Mouse (Mus musculus): ENCODE measurements around the gene Babam2. TPM values are rescaled to one million over a fixed set of nuclear protein-coding genes. Genes with fewer than 3 reads are reported as not detected.

Babam2 gene
- polyA plus RNA-seq, 1 experiment from 2014 or later: 35.4 TPM

DNA sequence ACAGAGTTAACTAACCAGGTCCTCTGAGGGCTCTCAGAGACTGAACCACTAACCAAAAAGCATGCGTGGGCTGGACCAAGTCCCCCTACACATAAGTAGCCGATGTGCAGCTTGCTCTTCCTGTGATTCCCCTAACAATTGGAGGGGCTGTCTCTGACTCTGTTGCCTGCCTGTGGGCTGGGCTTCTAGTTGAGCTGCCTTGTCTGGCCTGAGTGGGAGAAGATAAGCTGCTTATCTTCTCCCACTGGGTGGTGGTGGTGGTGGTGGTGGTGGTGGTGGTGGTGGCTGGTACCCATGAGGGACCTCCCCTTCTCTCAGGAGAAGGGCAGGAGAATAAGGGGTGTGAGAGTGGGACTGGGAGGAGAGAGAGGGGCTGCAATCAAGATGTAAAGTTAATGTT lies 11.4 kb upstream of the Babam2 start:
- no peak for ATAC-seq (ENCODE audit: insufficient number of reproducible peaks, insufficient read depth, low FRiP score, low TSS enrichment, low read depth)
- Histone ChIP-seq H3K4me2 (no peak overlapping the region), H3K27ac (no peak overlapping the region), H3K4me1 (replicated peaks) (no peaks in the 10 kb centered on the region), H3K27me3 (no peaks in the 10 kb centered on the region), H3K9ac (replicated peaks) (no peak overlapping the region), H3K36me3 (no peaks in the 10 kb centered on the region), H3K4me3 (replicated peaks) (no peak overlapping the region), H3K9me3 (no peaks in the 10 kb centered on the region)
- WGBS: 84% methylated on average over 2 of the region's 2 CpGs

GRCm38 (mm10) chr5:31687972-31688371 lies 9.5 kb upstream of the Babam2 start:
- Histone ChIP-seq H3K9me3 (no peaks in the 10 kb centered on the region), H3K4me2 (no peak overlapping the region), H3K9ac (replicated peaks) (no peak overlapping the region), H3K36me3 (no peaks in the 10 kb centered on the region), H3K4me3 (replicated peaks) (no peak overlapping the region), H3K27ac (no peak overlapping the region), H3K27me3 (no peaks in the 10 kb centered on the region), H3K4me1 (replicated peaks) (no peaks in the 10 kb centered on the region)
- no peak for ATAC-seq (ENCODE audit: insufficient number of reproducible peaks, insufficient read depth, low FRiP score, low TSS enrichment, low read depth)
- 90% methylated on average over 3 of the region's 3 CpGs for WGBS

DNA sequence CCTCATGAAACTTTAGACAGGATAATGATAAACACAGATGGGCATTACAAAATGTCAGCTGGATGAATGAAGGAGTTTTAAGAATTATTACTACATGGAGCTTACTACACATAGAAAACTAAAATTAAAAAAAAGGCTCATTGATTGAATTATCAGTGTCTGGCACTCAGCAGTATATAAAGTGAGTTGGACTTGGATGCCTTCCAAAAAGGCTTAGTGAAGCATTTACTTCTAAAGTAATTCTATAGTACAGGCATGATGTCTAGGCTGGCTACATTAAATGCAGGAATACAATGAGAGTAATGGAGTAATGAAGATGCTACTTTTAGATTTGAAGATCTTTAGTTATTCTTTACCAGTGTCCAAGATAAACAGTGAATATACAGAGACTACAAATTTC lies 4.3 kb upstream of the Babam2 start:
- Histone ChIP-seq H3K9ac (replicated peaks) (no peak overlapping the region), H3K36me3 (no peaks in the 10 kb centered on the region), H3K4me1 (replicated peaks) (no peaks in the 10 kb centered on the region; the same call in 1 of the 2 replicates), H3K4me3 (replicated peaks) (no peak overlapping the region), H3K27me3 (no peaks in the 10 kb centered on the region), H3K4me2 (no peak overlapping the region), H3K9me3 (no peaks in the 10 kb centered on the region), H3K27ac (no peak overlapping the region)
- ATAC-seq (ENCODE audit: insufficient number of reproducible peaks, insufficient read depth, low FRiP score, low TSS enrichment, low read depth): no peak

GRCm38 (mm10) chr5:31696971-31697643 lies 377 bp upstream of the Babam2 start, which contains the start of gene Rbks:
Gene Rbks (minus strand): TSS chr5:31697627.
- Histone ChIP-seq H3K9ac (replicated peaks) (peak within 1 kb of the TSS; percentile 79), H3K4me3 (replicated peaks) (peak within 1 kb of the TSS; percentile 76), H3K27me3 (no peaks in the 10 kb centered on the region), H3K36me3 (no peaks in the 10 kb centered on the region), H3K4me2 (peak within 1 kb of the TSS; percentile 74), H3K9me3 (no peaks in the 10 kb centered on the region), H3K27ac (peak within 1 kb of the TSS; percentile 87), H3K4me1 (replicated peaks) (no peaks in the 10 kb centered on the region; the same call in 1 of the 2 replicates)
- WGBS: 6% methylated on average over 18 of the region's 18 CpGs
- ATAC-seq (ENCODE audit: insufficient number of reproducible peaks, insufficient read depth, low FRiP score, low TSS enrichment, low read depth): peak; percentile 8; the same call in 1 of the 2 replicates

- no peaks in the 10 kb centered on the region; the same call in 1 of the 2 replicates for H3K4me1 ChIP-seq (replicated peaks)
- H3K27me3 ChIP-seq: no peaks in the 10 kb centered on the region
- peak; percentile 52 for ATAC-seq (ENCODE audit: insufficient number of reproducible peaks, insufficient read depth, low FRiP score, low TSS enrichment, low read depth)
- WGBS: 6% methylated on average over 16 of the region's 16 CpGs
- no peaks in the 10 kb centered on the region for H3K9me3 ChIP-seq
- no peaks in the 10 kb centered on the region; the same call in 1 of the 2 replicates for H3K36me3 ChIP-seq
- H3K4me3 ChIP-seq (replicated peaks): peak overlapping the region; percentile 76
- peak overlapping the region; percentile 79 for H3K9ac ChIP-seq (replicated peaks)
- peak overlapping the region; percentile 74 for H3K4me2 ChIP-seq
- H3K27ac ChIP-seq: peak overlapping the region; percentile 87
Observed at GRCm38 (mm10) chr5:31698297-31698726, 828 bp downstream of the Babam2 start.

DNA sequence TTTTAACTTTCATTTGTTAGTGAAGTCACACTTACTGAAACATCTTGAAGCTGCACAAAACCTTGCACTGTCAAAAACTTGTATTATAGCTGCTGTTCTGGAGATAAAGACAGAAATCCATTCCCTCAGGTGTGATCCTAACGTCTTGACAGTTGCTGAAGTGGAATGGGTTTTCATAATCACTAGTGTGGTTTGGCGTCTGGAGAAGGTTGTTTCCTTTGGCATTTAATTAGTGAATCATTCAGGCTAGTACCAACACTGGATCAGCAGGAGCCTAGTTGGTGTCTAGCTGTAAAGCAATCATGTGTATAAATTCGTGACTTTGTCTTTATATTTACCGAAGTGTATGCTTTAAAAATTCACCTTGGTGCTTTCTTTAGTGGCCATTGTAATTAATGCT lies 1.4 kb downstream of the Babam2 start:
- Histone ChIP-seq H3K4me2 (no peak overlapping the region), H3K36me3 (no peaks in the 10 kb centered on the region; the same call in 1 of the 2 replicates), H3K4me3 (replicated peaks) (no peak overlapping the region), H3K9ac (replicated peaks) (no peak overlapping the region), H3K4me1 (replicated peaks) (no peaks in the 10 kb centered on the region; the same call in 1 of the 2 replicates), H3K27ac (no peak overlapping the region), H3K9me3 (no peaks in the 10 kb centered on the region), H3K27me3 (no peaks in the 10 kb centered on the region)
- ATAC-seq (ENCODE audit: insufficient number of reproducible peaks, insufficient read depth, low FRiP score, low TSS enrichment, low read depth): no peak
- 50% methylated on average over 4 of the region's 4 CpGs for WGBS

DNA sequence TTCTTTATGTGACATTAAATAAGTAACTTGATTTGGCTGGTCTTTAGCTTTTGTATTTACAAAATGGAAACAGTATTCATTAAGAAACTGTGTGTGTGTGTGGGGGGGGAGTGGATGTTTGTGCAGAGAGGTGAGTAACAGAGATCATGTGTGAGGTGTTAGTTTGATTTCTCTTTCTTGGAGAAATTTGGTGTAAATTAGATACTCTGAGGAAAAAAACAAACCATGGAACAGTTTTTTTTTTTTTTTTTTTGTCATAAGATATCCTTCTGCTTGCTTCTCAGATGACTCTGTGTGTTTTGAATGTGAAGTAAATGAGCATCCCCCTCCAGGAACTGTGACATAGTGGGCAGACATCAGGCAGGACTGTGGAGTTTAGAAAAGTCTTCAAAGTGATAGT lies 1.9 kb downstream of the Babam2 start:
- H3K27ac ChIP-seq: no peak overlapping the region
- no peaks in the 10 kb centered on the region for H3K27me3 ChIP-seq
- H3K4me3 ChIP-seq (replicated peaks): no peak overlapping the region
- no peaks in the 10 kb centered on the region; the same call in 1 of the 2 replicates for H3K36me3 ChIP-seq
- ATAC-seq (ENCODE audit: insufficient number of reproducible peaks, insufficient read depth, low FRiP score, low TSS enrichment, low read depth): no peak
- H3K4me1 ChIP-seq (replicated peaks): no peaks in the 10 kb centered on the region; the same call in 1 of the 2 replicates
- no peaks in the 10 kb centered on the region for H3K9me3 ChIP-seq
- no peak overlapping the region for H3K9ac ChIP-seq (replicated peaks)
- no peak overlapping the region for H3K4me2 ChIP-seq

DNA sequence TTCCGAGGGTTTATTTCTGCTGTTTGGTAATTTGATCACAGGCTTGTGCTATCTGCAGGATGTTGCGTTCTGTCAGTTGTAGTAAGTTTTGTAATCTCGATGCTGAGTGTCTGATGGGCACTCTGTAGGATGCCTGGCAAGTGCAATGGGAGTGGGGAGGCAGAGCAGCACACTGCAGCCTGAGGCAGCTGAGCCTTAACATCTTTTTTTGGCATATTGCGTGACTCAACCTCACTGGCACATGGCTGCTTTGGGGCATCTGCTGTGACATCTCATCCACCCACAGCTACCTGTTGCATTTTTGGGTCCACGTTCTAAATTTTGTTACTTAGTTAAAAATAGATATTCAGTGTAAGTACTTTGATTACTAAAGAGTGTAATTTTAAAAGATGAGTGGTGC lies 7.5 kb downstream of the Babam2 start:
- H3K27me3 ChIP-seq: no peaks in the 10 kb centered on the region
- H3K27ac ChIP-seq: no peak overlapping the region
- H3K4me2 ChIP-seq: no peak overlapping the region
- H3K4me3 ChIP-seq (replicated peaks): no peak overlapping the region
- peaks cover 3% of the 10 kb centered on the region; the same call in 1 of the 2 replicates for H3K36me3 ChIP-seq
- H3K4me1 ChIP-seq (replicated peaks): no peaks in the 10 kb centered on the region
- 86% methylated on average over 5 of the region's 5 CpGs for WGBS
- H3K9ac ChIP-seq (replicated peaks): no peak overlapping the region
- ATAC-seq (ENCODE audit: insufficient number of reproducible peaks, insufficient read depth, low FRiP score, low TSS enrichment, low read depth): no peak
- no peaks in the 10 kb centered on the region for H3K9me3 ChIP-seq

GRCm38 (mm10) chr5:31706826-31707225 lies 9.3 kb downstream of the Babam2 start:
- Histone ChIP-seq H3K4me2 (no peak overlapping the region), H3K9ac (replicated peaks) (no peak overlapping the region), H3K4me3 (replicated peaks) (no peak overlapping the region), H3K27ac (no peak overlapping the region), H3K4me1 (replicated peaks) (no peaks in the 10 kb centered on the region), H3K36me3 (peaks cover 3% of the 10 kb centered on the region; the same call in 1 of the 2 replicates), H3K9me3 (no peaks in the 10 kb centered on the region), H3K27me3 (no peaks in the 10 kb centered on the region)
- 82% methylated on average over 4 of the region's 4 CpGs for WGBS
- no peak for ATAC-seq (ENCODE audit: insufficient number of reproducible peaks, insufficient read depth, low FRiP score, low TSS enrichment, low read depth)

DNA sequence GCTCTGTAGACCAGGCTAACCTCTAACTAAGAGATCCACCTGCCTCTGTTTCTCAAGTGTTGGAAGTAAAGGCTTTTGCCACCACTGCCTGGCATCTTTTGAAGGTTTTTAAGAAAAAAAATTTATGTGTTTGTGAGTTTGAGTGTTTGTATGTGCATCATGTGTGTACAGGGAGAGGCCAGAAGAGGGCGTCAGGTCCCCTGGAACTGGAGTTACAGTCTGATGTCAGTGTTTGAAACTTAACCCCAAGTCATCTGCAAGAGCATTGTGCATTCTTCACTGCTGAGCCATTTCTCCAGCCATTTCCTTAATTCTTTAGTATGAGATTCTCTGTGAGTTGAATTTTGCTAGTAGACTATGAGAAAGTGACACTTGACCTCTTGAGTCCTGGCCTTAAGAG lies 11.9 kb downstream of the Babam2 start:
- Histone ChIP-seq H3K4me3 (replicated peaks) (no peak overlapping the region), H3K36me3 (0 out of 2 replicates have a peak, but pooled peaks cover 3% of the 10 kb centered on the region), H3K4me1 (replicated peaks) (no peaks in the 10 kb centered on the region), H3K27ac (no peak overlapping the region), H3K9ac (replicated peaks) (no peak overlapping the region), H3K27me3 (no peaks in the 10 kb centered on the region), H3K4me2 (no peak overlapping the region), H3K9me3 (no peaks in the 10 kb centered on the region)
- 73% methylated on average over 1 of the region's 1 CpGs for WGBS
- no peak for ATAC-seq (ENCODE audit: insufficient number of reproducible peaks, insufficient read depth, low FRiP score, low TSS enrichment, low read depth)

DNA sequence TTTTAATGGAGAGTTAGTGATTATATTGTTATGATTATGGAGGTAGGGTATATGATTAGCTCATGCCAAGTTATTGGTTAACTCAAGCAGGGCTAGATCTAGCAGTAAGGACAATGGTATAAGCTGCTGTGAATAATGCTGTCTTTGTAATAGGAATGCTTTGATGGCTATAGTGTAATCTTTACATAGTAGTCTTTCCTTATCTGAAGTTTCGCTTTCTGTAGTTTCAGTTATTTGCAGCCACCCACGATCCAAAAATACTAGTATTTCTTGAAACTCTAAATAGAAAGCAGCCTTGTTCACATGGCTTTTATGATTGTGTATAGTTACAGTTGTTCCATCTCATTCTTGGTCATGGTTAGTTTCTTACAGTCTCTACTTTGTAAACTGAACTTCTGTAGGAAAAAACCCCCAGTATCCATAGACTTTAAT lies 15.8 kb downstream of the Babam2 start:
- H3K27me3 ChIP-seq: no peaks in the 10 kb centered on the region

GRCm38 (mm10) chr5:31713841-31714264 lies 16.4 kb downstream of the Babam2 start:
- Histone ChIP-seq H3K27me3 (no peaks in the 10 kb centered on the region), H3K9ac (replicated peaks) (no peak overlapping the region), H3K4me3 (replicated peaks) (no peak overlapping the region), H3K36me3 (no peaks in the 10 kb centered on the region), H3K27ac (no peak overlapping the region), H3K4me1 (replicated peaks) (no peaks in the 10 kb centered on the region), H3K4me2 (no peak overlapping the region), H3K9me3 (no peaks in the 10 kb centered on the region)
- 68% methylated on average over 5 of the region's 5 CpGs for WGBS
- no peak for ATAC-seq (ENCODE audit: insufficient number of reproducible peaks, insufficient read depth, low FRiP score, low TSS enrichment, low read depth)

More for the DNA sequence above, 15.8 kb downstream of the Babam2 start:
- no peak for ATAC-seq (ENCODE audit: insufficient number of reproducible peaks, insufficient read depth, low FRiP score, low TSS enrichment, low read depth)
- Histone ChIP-seq H3K9me3 (no peaks in the 10 kb centered on the region), H3K4me3 (replicated peaks) (no peak overlapping the region), H3K27ac (no peak overlapping the region), H3K36me3 (no peaks in the 10 kb centered on the region), H3K4me1 (replicated peaks) (no peaks in the 10 kb centered on the region), H3K9ac (replicated peaks) (no peak overlapping the region), H3K4me2 (no peak overlapping the region)
- 91% methylated on average over 2 of the region's 2 CpGs for WGBS
